Mouse (Mus musculus) kidney, adult 11 months (tissue): ENCODE data around the gene Tcf7l1.

Experiments used
- DNase-seq: peaks from one replicate; pipeline ENCODE4 v3.0.0; 2022

Gene Tcf7l1

GRCm38 (mm10) chr6:72583211-72583839 lies 205.7 kb downstream of the Tcf7l1 start:
- no peak for DNase-seq

- DNase-seq, result peak; percentile 43
These were observed 207.2 kb downstream of the Tcf7l1 start for GRCm38 (mm10) chr6:72581625-72582382.
